Mouse (Mus musculus) embryo, embryonic 9.5 days (tissue): ENCODE results near the gene Trim63.
A peak's percentile ranks its signal among the peaks of the same experiment; 100 is the strongest.

Experiments
- DNase-seq: peaks from one replicate; pipeline ENCODE4 v3.0.0-alpha.2; 2017; ENCODE audit errors: extremely low spot score

Gene Trim63

GRCm38 (mm10) chr4:134298626-134299497 is 16.1 kb upstream of the Trim63 start:
- DNase-seq = no peak

- DNase-seq = no peak
Observed at GRCm38 (mm10) chr4:134299498-134299810, 15.5 kb upstream of the Trim63 start.

DNA sequence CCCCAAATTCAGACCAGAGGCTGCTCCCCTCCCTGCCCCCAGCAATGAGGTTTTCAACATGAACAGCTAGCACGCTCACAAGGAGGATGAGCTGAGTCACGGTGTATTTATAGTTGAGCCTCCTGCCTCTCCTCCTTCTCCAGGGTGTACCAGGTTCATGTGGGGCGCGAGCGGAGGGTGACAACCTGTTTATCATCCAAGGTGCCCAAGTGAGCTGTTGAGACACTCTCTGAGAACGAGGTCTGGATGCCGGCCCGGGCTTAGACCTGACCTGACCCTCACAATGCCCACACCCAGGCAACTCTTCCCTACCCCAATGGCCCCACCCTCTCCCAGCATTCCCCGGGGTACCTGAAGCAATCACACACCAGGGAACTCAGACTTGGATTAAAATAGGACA is 14.6 kb upstream of the Trim63 start:
- DNase-seq = no peak

GRCm38 (mm10) chr4:134302084-134302483 is 12.8 kb upstream of the Trim63 start:
- no peak for DNase-seq

DNA sequence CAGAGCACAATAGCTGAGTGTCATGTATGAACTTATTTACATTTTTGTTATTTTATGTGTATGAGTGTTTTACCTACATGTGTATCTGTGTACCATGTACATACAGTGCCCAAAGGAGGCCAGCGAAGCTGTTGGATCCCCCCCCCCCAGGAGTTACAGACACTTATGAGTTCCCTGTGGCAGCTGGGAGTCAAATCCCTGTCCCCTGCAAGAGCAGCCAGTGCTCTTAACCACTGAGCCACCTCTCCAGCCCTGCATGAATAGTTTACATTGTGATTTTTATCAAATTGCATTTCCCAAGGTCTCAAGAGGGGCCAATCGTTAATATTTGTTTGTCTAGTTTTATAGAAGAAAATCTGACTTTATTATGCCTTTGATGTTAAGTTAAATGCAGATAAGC is 8.0 kb upstream of the Trim63 start:
- DNase-seq = no peak

GRCm38 (mm10) chr4:134307367-134308072 is 7.4 kb upstream of the Trim63 start:
- peak; percentile 56 for DNase-seq

- no peak for DNase-seq
Observed at GRCm38 (mm10) chr4:134310106-134310505, 4.8 kb upstream of the Trim63 start.

- DNase-seq = no peak
Observed at GRCm38 (mm10) chr4:134310656-134311055, 4.3 kb upstream of the Trim63 start.

GRCm38 (mm10) chr4:134311784-134312183 is 3.1 kb upstream of the Trim63 start:
- DNase-seq = no peak

DNA sequence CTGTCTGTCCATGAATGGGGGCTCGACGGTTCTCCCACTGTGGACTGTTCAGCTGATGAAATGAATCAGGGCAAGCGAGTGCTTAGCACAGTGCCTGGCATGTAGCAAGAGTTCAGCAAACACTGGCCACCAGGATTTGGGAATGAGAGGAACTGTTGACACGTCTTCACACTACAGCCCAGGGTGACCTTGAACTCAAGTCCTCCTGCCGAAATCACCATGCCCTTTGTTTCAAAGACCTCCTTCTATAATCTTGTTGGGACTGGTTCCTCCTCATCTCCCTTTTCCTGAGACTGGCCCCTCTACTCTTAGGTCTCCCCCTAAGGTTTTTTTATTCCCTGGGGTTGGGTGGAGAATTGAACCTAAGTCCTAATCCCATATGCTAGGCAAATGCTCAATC is 2.6 kb upstream of the Trim63 start:
- no peak for DNase-seq

DNA sequence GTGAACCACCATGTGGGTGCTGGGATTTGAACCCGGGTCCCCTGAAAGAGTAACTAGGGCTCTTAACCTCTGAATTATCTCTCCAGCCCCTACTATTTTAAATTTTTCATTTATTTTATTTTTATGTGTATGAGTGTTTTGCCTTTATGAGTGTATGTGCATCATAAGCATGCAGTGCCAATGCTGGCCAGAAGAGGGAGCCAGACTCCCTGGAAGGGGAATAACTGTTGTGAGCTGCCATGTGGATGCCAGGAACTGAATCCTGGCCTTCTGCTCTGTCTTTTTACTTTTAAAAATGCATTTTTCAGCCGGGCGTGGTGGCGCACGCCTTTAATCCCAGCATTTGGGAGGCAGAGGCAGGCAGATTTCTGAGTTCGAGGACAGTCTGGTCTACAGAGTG is 2.0 kb upstream of the Trim63 start:
- no peak for DNase-seq

GRCm38 (mm10) chr4:134314081-134314655 is 752 bp upstream of the Trim63 start:
- DNase-seq = no peak

- DNase-seq = no peak
Observed at GRCm38 (mm10) chr4:134315470-134315869, 550 bp downstream of the Trim63 start.

- no peak for DNase-seq
Observed at GRCm38 (mm10) chr4:134316390-134316789, 1.5 kb downstream of the Trim63 start.

- no peak for DNase-seq
Observed at GRCm38 (mm10) chr4:134319074-134319473, 4.2 kb downstream of the Trim63 start.

- no peak for DNase-seq
Observed at GRCm38 (mm10) chr4:134319674-134320073, 4.8 kb downstream of the Trim63 start.

DNA sequence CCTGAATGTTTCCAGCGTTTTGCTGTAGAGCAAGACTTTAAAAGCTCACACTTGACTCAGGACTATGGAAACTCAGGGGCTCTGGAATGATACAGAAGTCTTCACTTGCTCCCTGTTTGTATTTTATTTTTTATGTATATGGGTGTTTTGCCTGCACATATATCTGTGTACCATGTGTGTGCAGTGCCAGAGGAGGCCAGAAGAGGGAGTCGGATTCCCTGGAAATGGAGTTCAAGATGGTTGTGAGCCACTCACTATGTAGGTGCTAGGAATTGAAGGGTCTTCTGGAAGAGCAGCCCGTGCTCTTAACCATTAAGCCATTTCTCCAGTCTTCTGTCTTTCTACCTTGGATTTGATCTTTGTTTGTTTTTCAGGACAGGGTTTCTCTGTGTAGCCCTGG is 6.6 kb downstream of the Trim63 start:
- no peak for DNase-seq

- no peak for DNase-seq
Observed at GRCm38 (mm10) chr4:134324655-134325054, 9.7 kb downstream of the Trim63 start.

GRCm38 (mm10) chr4:134326859-134327530 is 12.1 kb downstream of the Trim63 start:
- DNase-seq = no peak

GRCm38 (mm10) chr4:134328151-134328550 is 13.2 kb downstream of the Trim63 start:
- DNase-seq = no peak

GRCm38 (mm10) chr4:134328832-134329231 is 13.9 kb downstream of the Trim63 start:
- no peak for DNase-seq

DNA sequence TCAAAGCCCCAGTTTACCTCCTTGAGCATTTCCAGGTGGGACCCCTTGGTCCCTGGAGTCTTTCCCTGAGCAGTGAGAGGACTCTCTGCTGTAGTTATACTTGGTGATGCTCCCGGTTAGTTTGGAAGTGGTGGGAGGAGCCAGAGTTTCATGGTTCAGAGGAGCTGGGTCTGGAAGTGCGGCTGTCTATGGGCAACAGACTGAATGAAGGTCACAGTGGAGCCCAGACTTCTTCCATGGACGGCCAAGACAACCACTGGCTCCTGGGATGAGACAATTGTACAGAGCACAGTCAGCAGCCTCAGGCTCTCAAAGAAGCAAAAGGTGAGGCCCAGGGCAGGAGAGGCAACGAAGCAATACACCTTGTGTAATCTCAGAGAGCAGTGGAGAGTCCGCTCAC is 15.4 kb downstream of the Trim63 start:
- no peak for DNase-seq
